Mouse (Mus musculus) adrenal gland, adult 8-10 months (tissue): Measurements from ENCODE around the gene Lypd6b. TPM values are rescaled to one million over a fixed set of nuclear protein-coding genes. Genes with fewer than 3 reads are reported as not detected.

Experiments
- DNase-seq: peaks from one replicate; pipeline ENCODE4 v3.0.0; 2022
- total RNA-seq, 4 experiments: library from RNA; stranded (reverse); gene quantifications; 2 replicates each; pipeline ENCODE4 v1.2.4; 2022

Gene Lypd6b
- total RNA-seq, 4 experiments from 2014 or later, result 0.24 to 0.52 (median 0.24) TPM; not detected in 1

DNA sequence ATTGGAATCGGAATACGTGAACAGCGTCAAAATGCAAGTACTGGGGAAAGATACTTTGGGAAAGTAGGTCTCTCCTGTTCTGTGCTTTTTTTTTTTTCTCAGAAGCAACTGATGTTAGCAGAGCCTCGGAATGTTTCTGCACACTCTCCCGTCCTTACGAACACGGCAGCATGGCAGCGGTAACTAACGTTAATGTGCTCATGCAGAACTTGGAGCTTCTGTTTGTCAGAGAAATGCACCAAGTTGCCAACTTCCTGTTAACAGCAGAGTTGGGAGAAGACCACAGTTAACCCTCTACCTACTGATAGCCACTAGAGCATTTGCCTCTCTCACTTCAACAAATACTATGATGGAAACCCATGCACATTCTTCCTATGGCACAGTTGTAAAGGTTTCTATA lies 93.0 kb downstream of the Lypd6b start:
- DNase-seq, result no peak

DNA sequence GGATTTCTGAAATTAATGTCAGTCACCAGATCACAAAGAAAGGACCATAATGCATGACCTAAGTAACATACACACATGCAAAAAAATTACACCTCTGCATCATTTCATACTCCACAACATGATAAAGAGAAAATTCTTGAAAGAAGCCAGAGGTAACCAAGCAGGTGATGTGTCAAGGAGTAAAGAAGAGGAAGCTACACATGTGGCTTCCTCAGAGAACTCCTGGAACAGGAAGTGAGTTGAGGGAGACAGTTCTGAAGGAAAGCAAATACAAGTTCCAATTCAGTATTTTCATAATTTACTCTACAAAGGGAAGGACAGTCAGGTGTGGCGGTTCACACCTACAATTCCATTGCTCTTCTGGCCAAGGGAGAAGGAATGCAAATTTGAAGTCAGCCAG lies 93.5 kb downstream of the Lypd6b start:
- DNase-seq, result no peak

- DNase-seq, result no peak
Measured at GRCm38 (mm10) chr2:49882461-49882860, 95.0 kb downstream of the Lypd6b start.

DNA sequence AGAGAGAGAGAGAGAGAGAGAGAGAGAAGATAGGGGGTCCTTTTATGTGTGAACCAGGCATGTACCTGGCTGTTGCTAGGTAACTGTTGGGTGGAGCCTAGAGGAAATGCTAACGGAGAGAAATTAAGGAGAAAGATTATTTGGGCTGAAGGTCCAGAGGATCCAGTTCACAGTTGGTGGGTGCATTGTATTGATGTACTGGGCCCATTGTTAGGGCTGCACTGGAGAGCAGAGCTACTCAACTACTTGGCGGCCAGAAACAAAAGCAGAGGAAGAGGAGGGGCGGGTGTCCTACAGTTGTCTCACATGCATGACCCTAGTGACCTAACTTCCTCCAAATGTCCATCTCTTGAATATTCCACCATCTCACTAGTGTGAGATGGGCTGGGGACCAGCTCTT lies 96.5 kb downstream of the Lypd6b start:
- DNase-seq, result no peak

- no peak for DNase-seq
Measured at GRCm38 (mm10) chr2:49886209-49886608, 98.7 kb downstream of the Lypd6b start.

GRCm38 (mm10) chr2:49888346-49888745 lies 100.9 kb downstream of the Lypd6b start:
- DNase-seq, result no peak

DNA sequence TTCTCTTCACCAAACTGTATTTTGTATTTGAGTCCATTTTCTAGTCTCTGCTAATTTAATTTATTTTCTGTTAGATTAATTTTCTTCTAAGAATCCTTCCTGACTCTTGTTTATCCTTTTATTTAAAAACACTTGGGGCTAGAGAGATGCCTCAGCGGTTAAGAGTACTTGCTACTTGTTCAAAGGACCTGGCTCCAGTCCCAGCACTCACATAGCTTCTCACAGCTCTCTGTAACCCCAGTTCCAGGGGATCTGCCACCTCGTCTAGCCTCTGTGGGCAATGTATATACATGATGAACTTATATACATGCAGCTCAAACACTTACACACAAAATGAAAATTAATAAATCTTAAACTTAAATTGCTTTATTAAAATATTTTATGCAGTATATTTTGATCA lies 103.2 kb downstream of the Lypd6b start:
- no peak for DNase-seq

- DNase-seq, result no peak
Measured at GRCm38 (mm10) chr2:49909838-49910407, 122.4 kb downstream of the Lypd6b start.

DNA sequence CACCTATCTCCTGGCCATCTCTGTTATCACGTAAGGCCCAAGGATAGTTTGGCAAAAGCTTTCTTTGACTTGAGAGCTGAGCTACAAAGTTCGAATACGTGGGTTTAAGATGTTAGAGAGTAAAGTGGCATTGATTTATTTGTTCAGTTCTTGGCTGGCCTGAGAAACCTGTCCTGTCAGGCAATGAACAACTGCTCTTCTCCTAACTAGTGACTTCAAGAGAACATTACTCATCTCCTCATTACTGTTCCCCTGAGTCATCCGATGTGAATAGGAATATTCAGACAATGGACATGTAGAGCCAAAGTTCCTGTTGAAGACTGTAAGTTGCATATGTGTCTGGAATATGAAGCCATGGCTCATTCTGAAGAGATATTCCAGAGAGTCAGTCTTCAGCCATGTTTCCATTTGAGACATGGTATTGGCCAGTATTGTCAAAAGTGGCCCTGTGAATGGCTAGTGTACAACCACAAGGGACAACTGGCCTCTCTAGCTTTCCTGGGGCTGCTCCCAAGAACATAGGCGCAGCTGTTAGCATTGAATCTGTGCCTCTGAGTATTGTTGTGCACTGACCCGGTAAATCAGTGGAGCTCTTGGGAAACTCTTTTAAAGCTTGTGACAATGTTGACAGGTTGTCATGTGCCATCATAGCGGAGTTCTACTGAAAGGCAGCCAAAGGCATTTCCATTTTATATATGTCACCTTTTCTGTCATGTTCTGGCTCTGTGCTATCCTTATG lies 124.0 kb downstream of the Lypd6b start:
- DNase-seq, result no peak

GRCm38 (mm10) chr2:49912261-49912895 lies 124.9 kb downstream of the Lypd6b start:
- DNase-seq, result no peak

- DNase-seq, result no peak
Measured at GRCm38 (mm10) chr2:49917489-49917888, 130.0 kb downstream of the Lypd6b start.

GRCm38 (mm10) chr2:49918132-49918531 lies 130.6 kb downstream of the Lypd6b start:
- no peak for DNase-seq

GRCm38 (mm10) chr2:49918692-49919091 lies 131.2 kb downstream of the Lypd6b start:
- no peak for DNase-seq

- DNase-seq, result no peak
Measured at GRCm38 (mm10) chr2:49921948-49922347, 134.5 kb downstream of the Lypd6b start.

DNA sequence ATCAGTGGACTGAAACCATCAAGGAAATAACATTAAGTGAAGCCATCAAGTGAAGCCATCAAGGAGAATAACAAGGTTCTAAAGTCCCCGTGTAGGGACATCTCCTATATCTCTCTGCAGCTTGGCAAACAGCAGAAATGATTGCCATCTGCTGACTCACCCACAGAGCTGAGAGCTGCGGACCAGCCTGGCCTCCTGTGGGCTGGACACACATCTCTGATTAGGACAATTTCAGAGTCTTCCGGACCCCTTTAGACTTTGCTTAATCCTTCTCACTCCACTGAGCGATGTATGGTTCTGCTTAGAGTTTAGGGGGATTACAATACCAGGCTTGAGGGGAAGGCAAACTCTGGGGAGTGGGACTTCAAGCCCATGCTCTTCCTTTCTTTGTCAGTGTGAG lies 135.3 kb downstream of the Lypd6b start:
- DNase-seq, result no peak

- no peak for DNase-seq
Measured at GRCm38 (mm10) chr2:49926186-49926585, 138.7 kb downstream of the Lypd6b start.

GRCm38 (mm10) chr2:49927362-49927761 lies 139.9 kb downstream of the Lypd6b start:
- DNase-seq, result no peak

GRCm38 (mm10) chr2:49929931-49930330 lies 142.4 kb downstream of the Lypd6b start:
- no peak for DNase-seq

GRCm38 (mm10) chr2:49937621-49938020 lies 150.1 kb downstream of the Lypd6b start:
- no peak for DNase-seq

DNA sequence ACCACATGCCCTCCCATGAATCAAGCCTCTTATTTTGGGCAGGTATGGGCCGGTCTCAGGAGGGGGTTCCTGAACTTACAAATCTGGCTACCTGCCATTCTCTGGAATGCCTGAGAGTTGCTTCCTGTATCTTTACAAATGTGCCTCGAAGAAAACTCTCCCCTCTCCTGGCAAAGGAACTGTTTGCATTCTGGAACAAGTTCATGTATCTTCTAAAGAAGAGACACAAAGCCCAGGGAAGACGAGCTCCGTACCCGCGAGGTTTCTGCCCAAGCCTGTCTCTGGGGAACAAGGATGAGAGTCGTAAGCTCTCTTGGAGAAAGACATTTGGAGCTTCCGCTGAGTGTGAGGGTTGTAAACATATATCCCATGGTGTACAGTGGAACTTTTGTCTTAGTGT lies 150.8 kb downstream of the Lypd6b start:
- DNase-seq, result no peak

DNA sequence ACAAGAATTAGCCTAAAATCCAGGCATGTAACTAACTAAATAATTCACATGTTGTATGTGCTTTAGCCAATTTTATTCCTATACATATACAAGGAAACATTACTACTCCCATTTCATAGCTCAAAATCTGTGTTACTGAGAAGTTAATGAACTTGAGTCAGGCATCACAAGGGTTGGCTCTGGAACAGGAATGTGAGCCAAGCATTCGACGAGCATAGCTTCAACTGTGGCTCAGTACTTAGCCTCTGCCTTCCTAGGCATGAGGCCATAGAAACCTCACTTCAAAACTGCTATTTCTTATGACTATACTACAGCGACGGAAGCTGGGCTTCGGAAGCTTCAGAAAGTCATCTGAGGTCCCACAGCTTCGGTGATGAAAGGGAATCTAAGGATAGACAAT lies 152.9 kb downstream of the Lypd6b start:
- no peak for DNase-seq

GRCm38 (mm10) chr2:49942100-49942499 lies 154.6 kb downstream of the Lypd6b start:
- no peak for DNase-seq

- no peak for DNase-seq
Measured at GRCm38 (mm10) chr2:49951681-49952080, 164.2 kb downstream of the Lypd6b start.
